Comparison of ENCODE assay signal across 8 mouse cellular contexts in the genomic region with DNA sequence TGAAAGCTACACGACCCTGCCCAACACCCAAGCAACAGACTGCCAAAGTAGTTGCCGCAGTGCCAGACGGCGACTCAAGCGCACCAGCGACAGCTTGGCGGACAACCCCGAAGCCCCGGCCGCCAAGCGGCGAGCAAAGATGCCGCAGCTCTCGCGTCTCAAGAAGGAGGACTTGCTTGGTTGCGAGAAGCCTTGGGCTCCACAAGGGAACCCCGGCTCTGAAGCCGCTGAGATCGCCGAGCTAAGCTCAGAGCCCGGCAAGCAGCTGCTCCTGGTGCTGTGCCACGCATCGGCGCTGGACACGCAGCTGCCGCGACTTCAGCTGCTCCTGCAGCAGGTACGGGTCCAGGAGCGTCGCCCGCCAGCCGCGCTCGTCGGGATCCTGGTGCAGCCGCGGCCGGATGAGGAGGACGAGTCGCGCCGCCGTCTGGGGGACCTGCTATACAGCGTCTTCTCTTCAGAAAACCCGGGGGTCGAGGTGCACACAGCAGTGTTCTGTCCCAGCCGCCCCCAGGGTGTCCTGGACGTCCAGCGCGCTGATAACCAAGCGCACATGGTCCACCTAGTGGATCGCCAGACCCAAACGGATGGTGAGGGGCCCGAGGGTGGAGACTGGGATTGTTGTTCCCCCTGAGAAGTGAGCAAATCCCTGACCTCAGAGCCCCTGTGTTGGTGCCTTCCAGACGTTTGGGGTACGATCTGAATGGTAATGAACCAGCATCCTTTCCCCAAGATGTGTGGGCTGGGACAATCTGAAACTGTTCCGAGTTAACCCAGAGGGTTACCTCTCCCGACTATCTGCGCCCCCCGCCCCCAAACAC. TPM values are rescaled to one million over a fixed set of nuclear protein-coding genes. Genes with fewer than 3 reads are reported as not detected.
DNase-seq lines count a peak whose midpoint lies in the region; ATAC-seq lines count a peak whose summit lies in the region.

No protein-coding gene starts in this region.

- H3K27me3 ChIP-seq in forebrain, embryonic 15.5 days = peaks cover 16% of the 10 kb centered on the region; the same call in 1 of the 2 replicates
- H3K27me3 ChIP-seq in hindbrain, embryonic 15.5 days = peaks cover 18% of the 10 kb centered on the region
- H3K27me3 ChIP-seq in splenic B cell, adult 2 months (ENCODE audit: control insufficient read depth, insufficient read depth, low read length, poor library complexity, severe bottlenecking) = no peaks in the 10 kb centered on the region; the same call in 1 of the 2 replicates

- peaks cover 10% of the 10 kb centered on the region for H3K4me1 ChIP-seq in forebrain, embryonic 15.5 days
- H3K4me1 ChIP-seq in hindbrain, embryonic 15.5 days (replicated peaks) = peaks cover 13% of the 10 kb centered on the region

- H3K27ac ChIP-seq in forebrain, embryonic 15.5 days (replicated peaks) = no peak overlapping the region
- H3K27ac ChIP-seq in hindbrain, embryonic 15.5 days (replicated peaks) = peak overlapping the region; percentile 40; the same call in 1 of the 2 replicates

- H3K9me3 ChIP-seq in forebrain, embryonic 15.5 days = no peaks in the 10 kb centered on the region
- no peaks in the 10 kb centered on the region for H3K9me3 ChIP-seq in hindbrain, embryonic 15.5 days

- H3K36me3 ChIP-seq in forebrain, embryonic 15.5 days = no peaks in the 10 kb centered on the region
- no peaks in the 10 kb centered on the region for H3K36me3 ChIP-seq in hindbrain, embryonic 15.5 days
- no peaks in the 10 kb centered on the region for H3K36me3 ChIP-seq in splenic B cell, adult 2 months (ENCODE audit: control insufficient read depth, insufficient read depth, low read length, poor library complexity, severe bottlenecking)

- peak; percentile 89 for ATAC-seq in forebrain, embryonic 15.5 days (replicated peaks)
- peak; percentile 86 for ATAC-seq in hindbrain, embryonic 15.5 days (ENCODE audit: low FRiP score, low read depth)
- peak; percentile 67 for ATAC-seq in megakaryocyte-erythroid progenitor cell, adult 5-6 weeks (replicated peaks; ENCODE audit: low FRiP score, low TSS enrichment, poor library complexity, severe bottlenecking)

- peak overlapping the region; percentile 98 for H3K4me2 ChIP-seq in forebrain, embryonic 15.5 days (replicated peaks)
- peak overlapping the region; percentile 90 for H3K4me2 ChIP-seq in hindbrain, embryonic 15.5 days

- DNase-seq in adrenal gland, adult (ENCODE audit: inconsistent age in 2 of 2, low spot score in 1 of 2) = peak; percentile 52 to 81
- no peak for DNase-seq in adrenal gland, adult 8-10 months
- DNase-seq in cerebellum, adult 11 months = peak; percentile 26
- peak; percentile 68 to 79 for DNase-seq in left cerebral cortex, postnatal 36 days (ENCODE audit: low spot score in 2 of 2)
- DNase-seq in splenic B cell, adult 2 months (ENCODE audit: low read depth, low spot score) = peak; percentile 49

- peak overlapping the region; percentile 64 for H3K9ac ChIP-seq in forebrain, embryonic 15.5 days (replicated peaks)
- H3K9ac ChIP-seq in hindbrain, embryonic 15.5 days = peak overlapping the region; percentile 64

- intact Hi-C loops in left cerebral cortex, postnatal 36 days (cut with DNase I) = no loop called here

- WGBS in forebrain, embryonic 15.5 days = 3% methylated on average over 60 of the region's 60 CpGs
- WGBS in hindbrain, embryonic 15.5 days = 3% methylated on average over 60 of the region's 60 CpGs

- H3K4me3 ChIP-seq in forebrain, embryonic 15.5 days = peak overlapping the region; percentile 52
- peak overlapping the region; percentile 49 for H3K4me3 ChIP-seq in hindbrain, embryonic 15.5 days

RNA-seq across cellular contexts. Expression of gene Spata3, which starts 1.8 kb away (rescaled TPM):
- total RNA-seq in adrenal gland, adult 8-10 months (2022) = not detected
- polyA plus RNA-seq in forebrain, embryonic 15.5 days (2015; fragmentation: Nextera tagmentation; extraction: Ambion mirVana) = 0.23 and 0.66 TPM in 2 replicates
- 0.32 and 0.87 TPM in 2 replicates for polyA plus RNA-seq in hindbrain, embryonic 15.5 days (2015; fragmentation: Nextera tagmentation; extraction: Ambion mirVana)
- total RNA-seq in left cerebral cortex, postnatal 36 days (2021) = under 1 TPM; 0.36 to 0.99 TPM
- total RNA-seq in megakaryocyte-erythroid progenitor cell, adult 5-6 weeks (2014; fragmentation: Nextera tagmentation) = not detected in 2 replicates
- not detected in 2 replicates for total RNA-seq in megakaryocyte-erythroid progenitor cell, adult 5-6 weeks (2017)

RNA-seq across cellular contexts. Expression of gene 2810459M11Rik, which starts 27.2 kb away (rescaled TPM):
- total RNA-seq in adrenal gland, adult 8-10 months (2022) = 1 to 10 TPM in 1 of 4 experiments, under 1 TPM in 3; 0.18 to 1.0 (median 0.29) TPM
- polyA plus RNA-seq in forebrain, embryonic 15.5 days (2015; fragmentation: Nextera tagmentation; extraction: Ambion mirVana) = 10.5 and 10.6 TPM in 2 replicates
- polyA plus RNA-seq in hindbrain, embryonic 15.5 days (2015; fragmentation: Nextera tagmentation; extraction: Ambion mirVana) = 10.8 and 14.3 TPM in 2 replicates
- total RNA-seq in left cerebral cortex, postnatal 36 days (2021) = 1 to 10 TPM; 5.6 to 9.0 TPM
- total RNA-seq in megakaryocyte-erythroid progenitor cell, adult 5-6 weeks (2014; fragmentation: Nextera tagmentation) = not detected in 2 replicates
- not detected in 2 replicates for total RNA-seq in megakaryocyte-erythroid progenitor cell, adult 5-6 weeks (2017)

RNA-seq across cellular contexts. Expression of gene Psmd1, which starts 45.7 kb away (rescaled TPM):
- 100 to 1,000 TPM; 114 to 128 (median 117) TPM for total RNA-seq in adrenal gland, adult 8-10 months (2022)
- 175 and 182 TPM in 2 replicates for polyA plus RNA-seq in forebrain, embryonic 15.5 days (2015; fragmentation: Nextera tagmentation; extraction: Ambion mirVana)
- polyA plus RNA-seq in hindbrain, embryonic 15.5 days (2015; fragmentation: Nextera tagmentation; extraction: Ambion mirVana) = 181 and 185 TPM in 2 replicates
- total RNA-seq in left cerebral cortex, postnatal 36 days (2021) = 100 to 1,000 TPM; 106 TPM
- total RNA-seq in megakaryocyte-erythroid progenitor cell, adult 5-6 weeks (2014; fragmentation: Nextera tagmentation) = 107 and 120 TPM in 2 replicates
- total RNA-seq in megakaryocyte-erythroid progenitor cell, adult 5-6 weeks (2017) = 198 and 214 TPM in 2 replicates

RNA-seq across cellular contexts. Expression of gene Gpr55, which starts 57.6 kb away (rescaled TPM):
- total RNA-seq in adrenal gland, adult 8-10 months (2022) = 1 to 10 TPM; 3.1 to 7.8 (median 5.1) TPM
- polyA plus RNA-seq in forebrain, embryonic 15.5 days (2015; fragmentation: Nextera tagmentation; extraction: Ambion mirVana) = 0.15 and 0.17 TPM in 2 replicates
- polyA plus RNA-seq in hindbrain, embryonic 15.5 days (2015; fragmentation: Nextera tagmentation; extraction: Ambion mirVana) = 0.17 and 0.25 TPM in 2 replicates
- not detected for total RNA-seq in left cerebral cortex, postnatal 36 days (2021)
- 0.72 TPM in 1 of 2 replicates, not detected in the other for total RNA-seq in megakaryocyte-erythroid progenitor cell, adult 5-6 weeks (2014; fragmentation: Nextera tagmentation)
- total RNA-seq in megakaryocyte-erythroid progenitor cell, adult 5-6 weeks (2017) = not detected in 2 replicates
